Mouse (Mus musculus): ENCODE measurements around the gene Itga6.

DNA sequence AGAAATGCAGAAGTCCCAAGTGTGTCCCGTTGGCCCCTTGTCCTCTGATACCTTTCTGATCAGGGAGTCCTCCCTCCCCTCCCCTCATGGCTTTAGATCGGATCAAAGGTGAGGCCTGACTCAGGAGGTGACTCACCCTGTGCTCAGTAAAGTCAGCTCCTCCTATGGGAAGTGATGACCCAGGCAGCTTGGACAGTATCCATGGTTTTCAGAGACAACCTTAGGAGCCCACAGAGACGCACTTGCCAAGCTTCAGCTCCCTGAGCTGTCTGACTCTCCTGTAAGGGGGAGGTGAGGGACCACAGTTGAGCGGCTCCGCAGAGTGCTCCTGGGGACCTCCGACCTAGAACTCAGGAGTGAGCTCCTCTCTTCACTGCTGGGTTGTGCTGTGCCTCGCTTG, 56.3 kb downstream of the Itga6 start:
- TF ChIP-seq CTCF (IDR thresholded peaks at IDR 0.05; ENCODE audit: low read depth, low read length) (no peak), POLR2A (IDR thresholded peaks at IDR 0.05; ENCODE audit: extremely low read depth, insufficient read depth, low read length) (no peak)
